Mouse (Mus musculus) G1E (cell line): ENCODE data around the gene Dnaaf3. TPM values are rescaled to one million over a fixed set of nuclear protein-coding genes. Genes with fewer than 3 reads are reported as not detected.

Experiments
- ATAC-seq: 2 replicates; pipeline ENCODE4 v1.8.0; 2016; ENCODE audit warnings: mild to moderate bottlenecking; ENCODE audit not compliant: insufficient number of reproducible peaks, poor library complexity, low FRiP score, severe bottlenecking; ENCODE audit errors: extremely low read depth
- DNase-seq: peaks from one replicate; pipeline ENCODE4 v3.0.0; 2012; ENCODE audit warnings: low spot score
- H3K27me3 ChIP-seq: 2 replicates; pipeline ENCODE4 v1.6.1; 2012; ENCODE audit warnings: mild to moderate bottlenecking, low read length, inconsistent platforms; ENCODE audit not compliant: insufficient read depth
- H3K36me3 ChIP-seq: replicated peaks from 2 replicates; pipeline ENCODE3; 2012; ENCODE audit warnings: mild to moderate bottlenecking, inconsistent platforms
- H3K4me1 ChIP-seq: 2 replicates; pipeline ENCODE4 v1.6.1; 2012; ENCODE audit warnings: low read depth, low read length, inconsistent platforms, mixed read lengths; ENCODE audit not compliant: insufficient read depth
- H3K4me3 ChIP-seq: 2 replicates; pipeline ENCODE4 v1.5.1; 2012; ENCODE audit warnings: low read depth, mild to moderate bottlenecking, inconsistent platforms, low read length, moderate library complexity, mixed read lengths
- H3K9me3 ChIP-seq: replicated peaks from 2 replicates; pipeline ENCODE4 v1.6.1; 2012; ENCODE audit warnings: inconsistent platforms
- CTCF ChIP-seq: IDR thresholded peaks from 2 replicates; pipeline ENCODE4 v1.5.1; 2012; ENCODE audit warnings: low read depth, low read length, inconsistent platforms, mixed read lengths
- GATA1 ChIP-seq: IDR thresholded peaks from 2 replicates; pipeline ENCODE4 v1.6.1; 2012; ENCODE audit warnings: borderline replicate concordance, low read length, inconsistent platforms, mixed read lengths
- GATA2 ChIP-seq: IDR thresholded peaks from 2 replicates; pipeline ENCODE4 v1.6.1; 2012; ENCODE audit warnings: low read depth, low read length, inconsistent platforms, borderline replicate concordance
- POLR2AphosphoS5 ChIP-seq: IDR thresholded peaks from 2 replicates; pipeline ENCODE4 v1.6.1; 2012; ENCODE audit warnings: low read depth, low read length, inconsistent platforms; ENCODE audit not compliant: insufficient replicate concordance
- TAL1 ChIP-seq: conservative IDR thresholded peaks from 2 replicates; pipeline ENCODE4 v1.6.1; 2012; ENCODE audit warnings: low read depth, low read length, inconsistent platforms, mixed read lengths
- polyA plus RNA-seq: library from polyadenylated mRNA; stranded (reverse); fragments of >175 nt; gene quantifications from 2 replicates; pipeline ENCODE4 v1.2.3, GENCODE M21; 2012
- total RNA-seq, 2 experiments: library from RNA; stranded (forward) in 1 of 2; stranded (reverse) in 1 of 2; fragments of 200-1000 nt in 1 of 2; fragments of >200 nt in 1 of 2; fragmentation: Nextera tagmentation in 1 of 2; gene quantifications; 2 replicates each; pipeline ENCODE4 v1.2.3; 2014 to 2017

Dnaaf3 gene
- total and polyA plus RNA-seq, 3 experiments, result not detected

DNA sequence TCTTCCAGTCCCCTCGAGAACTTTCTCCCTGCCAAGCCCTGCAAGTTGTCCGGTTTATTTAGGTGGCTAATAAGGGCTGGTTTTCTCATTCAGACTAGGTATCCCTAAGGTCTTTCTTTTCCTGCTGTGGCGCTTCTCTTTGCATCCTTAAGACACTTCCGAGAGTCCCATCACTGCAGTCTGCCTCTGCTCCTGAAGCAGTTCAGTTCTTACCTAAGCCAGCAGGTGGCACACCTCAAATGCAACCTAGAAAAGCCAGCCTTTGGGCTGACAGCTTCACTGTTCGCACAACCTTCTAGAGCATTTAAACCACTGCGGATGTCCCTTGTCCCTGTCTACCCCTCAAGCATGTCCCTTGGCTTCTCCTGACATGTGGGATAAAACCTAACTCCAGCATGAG is 52.6 kb downstream of the Dnaaf3 start:
- no peak for TF ChIP-seq POLR2AphosphoS5
- TF ChIP-seq CTCF, result peak; percentile 23; the same call in 1 of the 2 replicates
- TF ChIP-seq TAL1, result no peak
- TF ChIP-seq GATA2, result no peak
- TF ChIP-seq GATA1, result no peak
- H3K9me3 ChIP-seq, result no peaks in the 10 kb centered on the region
- DNase-seq (peak; percentile 36), ATAC-seq (peak; percentile 40; the same call in 1 of the 2 replicates)
- H3K27me3 ChIP-seq, result peaks cover 22% of the 10 kb centered on the region
- peaks cover 51% of the 10 kb centered on the region for H3K36me3 ChIP-seq
- H3K4me1 ChIP-seq, result peaks cover 13% of the 10 kb centered on the region
- no peak overlapping the region for H3K4me3 ChIP-seq

- H3K4me1 ChIP-seq, result peaks cover 13% of the 10 kb centered on the region
- H3K9me3 ChIP-seq, result no peaks in the 10 kb centered on the region
- TF ChIP-seq TAL1 (no peak), GATA2 (no peak), CTCF (no peak), POLR2AphosphoS5 (no peak), GATA1 (no peak)
- no peak for ATAC-seq
- H3K27me3 ChIP-seq, result peaks cover 24% of the 10 kb centered on the region
- DNase-seq, result no peak
- peak overlapping the region; percentile 10; the same call in 1 of the 2 replicates for H3K4me3 ChIP-seq
- peaks cover 43% of the 10 kb centered on the region for H3K36me3 ChIP-seq
Observed at GRCm38 (mm10) chr7:4478796-4479291, 53.4 kb downstream of the Dnaaf3 start.

DNA sequence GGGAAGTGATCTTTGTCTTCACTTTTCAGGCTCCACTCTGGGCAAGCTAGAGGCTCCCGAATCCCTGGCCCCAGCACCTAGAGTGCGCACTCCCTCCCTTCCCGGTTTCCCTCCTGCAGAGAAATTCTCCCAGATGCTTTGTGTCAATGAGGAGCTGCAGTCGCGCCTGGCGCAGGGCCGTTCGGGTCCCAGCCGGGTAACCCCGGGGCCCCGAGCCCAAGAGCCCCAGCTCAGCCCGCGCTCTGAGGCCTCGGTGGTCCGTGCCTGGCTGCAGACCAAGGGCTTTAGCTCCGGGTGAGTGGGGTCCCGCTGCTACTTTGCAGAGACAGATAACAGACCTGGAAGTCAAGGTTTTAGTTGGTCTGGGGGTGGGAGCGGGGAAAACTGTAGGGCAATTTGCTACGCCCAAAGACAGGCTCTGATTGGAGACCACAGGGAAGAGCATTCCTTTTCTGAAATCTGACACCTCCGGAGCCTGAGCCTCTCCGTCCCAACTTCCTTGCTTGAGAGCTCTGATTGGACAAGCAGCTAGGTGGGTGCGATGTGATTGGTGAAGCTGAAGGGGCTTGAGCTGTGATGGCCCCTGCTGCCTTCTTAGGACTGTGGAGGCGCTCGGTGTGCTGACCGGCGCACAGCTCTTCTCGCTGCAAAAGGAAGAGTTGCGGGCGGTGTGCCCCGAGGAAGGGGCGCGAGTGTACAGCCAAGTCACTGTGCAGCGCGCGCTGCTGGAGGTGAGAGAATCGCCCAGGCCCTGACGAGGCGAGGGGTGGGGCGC is 54.0 kb downstream of the Dnaaf3 start:
- DNase-seq, result no peak
- H3K27me3 ChIP-seq, result peaks cover 25% of the 10 kb centered on the region
- peaks cover 36% of the 10 kb centered on the region for H3K36me3 ChIP-seq
- TF ChIP-seq POLR2AphosphoS5 (no peak), TAL1 (no peak), GATA2 (no peak), CTCF (no peak), GATA1 (no peak)
- peak overlapping the region; percentile 10; the same call in 1 of the 2 replicates for H3K4me3 ChIP-seq
- ATAC-seq, result no peak; the same call in 1 of the 2 replicates
- peaks cover 13% of the 10 kb centered on the region for H3K4me1 ChIP-seq
- no peaks in the 10 kb centered on the region for H3K9me3 ChIP-seq

GRCm38 (mm10) chr7:4473940-4474339 is 58.3 kb downstream of the Dnaaf3 start:
- TF ChIP-seq GATA1 (no peak), GATA2 (no peak), TAL1 (no peak), POLR2AphosphoS5 (no peak), CTCF (no peak)
- ATAC-seq (no peak), DNase-seq (no peak)
- Histone ChIP-seq H3K27me3 (peaks cover 34% of the 10 kb centered on the region), H3K9me3 (no peaks in the 10 kb centered on the region), H3K4me3 (no peak overlapping the region), H3K36me3 (no peaks in the 10 kb centered on the region), H3K4me1 (peaks cover 12% of the 10 kb centered on the region)

Other genes with a start within 250 kb of the Dnaaf3 start
- gene Ncr1, start 194.7 kb downstream of the Dnaaf3 start, total RNA-seq (2014; fragmentation: Nextera tagmentation), result not detected in 2 replicates
- 0.05 TPM in 1 of 2 replicates, not detected in the other for gene Ncr1, start 194.7 kb downstream of the Dnaaf3 start, total RNA-seq (2017)
- gene Ncr1, start 194.7 kb downstream of the Dnaaf3 start, polyA plus RNA-seq, result not detected in 2 replicates
- 3.1 and 11.8 TPM in 2 replicates for gene Gp6, start 134.7 kb downstream of the Dnaaf3 start, total RNA-seq (2014; fragmentation: Nextera tagmentation)
- 0.29 and 0.44 TPM in 2 replicates for gene Gp6, start 134.7 kb downstream of the Dnaaf3 start, total RNA-seq (2017)
- gene Gp6, start 134.7 kb downstream of the Dnaaf3 start, polyA plus RNA-seq, result 0.05 and 0.11 TPM in 2 replicates
- 9.0 and 12.3 TPM in 2 replicates for gene Rdh13, start 86.8 kb downstream of the Dnaaf3 start, total RNA-seq (2014; fragmentation: Nextera tagmentation)
- 14.3 and 16.7 TPM in 2 replicates for gene Rdh13, start 86.8 kb downstream of the Dnaaf3 start, total RNA-seq (2017)
- gene Rdh13, start 86.8 kb downstream of the Dnaaf3 start, polyA plus RNA-seq, result 5.2 and 5.4 TPM in 2 replicates
- not detected in 2 replicates for gene Eps8l1, start 71.8 kb downstream of the Dnaaf3 start, total RNA-seq (2014; fragmentation: Nextera tagmentation)
- 0.11 TPM in 1 of 2 replicates, not detected in the other for gene Eps8l1, start 71.8 kb downstream of the Dnaaf3 start, total RNA-seq (2017)
- gene Eps8l1, start 71.8 kb downstream of the Dnaaf3 start, polyA plus RNA-seq, result not detected in 2 replicates
- gene Ppp1r12c, start 30.8 kb downstream of the Dnaaf3 start, total RNA-seq (2014; fragmentation: Nextera tagmentation), result 91.9 and 100 TPM in 2 replicates
- 91.1 and 99.8 TPM in 2 replicates for gene Ppp1r12c, start 30.8 kb downstream of the Dnaaf3 start, total RNA-seq (2017)
- gene Ppp1r12c, start 30.8 kb downstream of the Dnaaf3 start, polyA plus RNA-seq, result 135 and 173 TPM in 2 replicates
- not detected in 2 replicates for gene Tnnt1, start 16.1 kb downstream of the Dnaaf3 start, total RNA-seq (2014; fragmentation: Nextera tagmentation)
- gene Tnnt1, start 16.1 kb downstream of the Dnaaf3 start, total RNA-seq (2017), result 0.17 TPM in 1 of 2 replicates, not detected in the other
- 0.22 and 0.35 TPM in 2 replicates for gene Tnnt1, start 16.1 kb downstream of the Dnaaf3 start, polyA plus RNA-seq
- gene Tnni3, start 8.2 kb downstream of the Dnaaf3 start, total RNA-seq (2014; fragmentation: Nextera tagmentation), result not detected in 2 replicates
- 0.41 TPM in 1 of 2 replicates, not detected in the other for gene Tnni3, start 8.2 kb downstream of the Dnaaf3 start, total RNA-seq (2017)
- gene Tnni3, start 8.2 kb downstream of the Dnaaf3 start, polyA plus RNA-seq, result 0.15 TPM in 1 of 2 replicates, not detected in the other
- not detected in 2 replicates for gene Syt5, start 15.1 kb upstream of the Dnaaf3 start, total RNA-seq (2014; fragmentation: Nextera tagmentation)
- not detected in 2 replicates for gene Syt5, start 15.1 kb upstream of the Dnaaf3 start, total RNA-seq (2017)
- not detected in 2 replicates for gene Syt5, start 15.1 kb upstream of the Dnaaf3 start, polyA plus RNA-seq
- not detected in 2 replicates for gene Ptprh, start 71.6 kb upstream of the Dnaaf3 start, total RNA-seq (2014; fragmentation: Nextera tagmentation)
- 0.05 and 0.06 TPM in 2 replicates for gene Ptprh, start 71.6 kb upstream of the Dnaaf3 start, total RNA-seq (2017)
- gene Ptprh, start 71.6 kb upstream of the Dnaaf3 start, polyA plus RNA-seq, result not detected in 2 replicates
- 10.3 and 40.0 TPM in 2 replicates for gene Tmem86b, start 99.0 kb upstream of the Dnaaf3 start, total RNA-seq (2014; fragmentation: Nextera tagmentation)
- 9.3 and 10.4 TPM in 2 replicates for gene Tmem86b, start 99.0 kb upstream of the Dnaaf3 start, total RNA-seq (2017)
- gene Tmem86b, start 99.0 kb upstream of the Dnaaf3 start, polyA plus RNA-seq, result 3.8 and 4.8 TPM in 2 replicates
- gene Ppp6r1, start 126.6 kb upstream of the Dnaaf3 start, total RNA-seq (2014; fragmentation: Nextera tagmentation), result 97.4 and 108 TPM in 2 replicates
- 90.5 and 90.7 TPM in 2 replicates for gene Ppp6r1, start 126.6 kb upstream of the Dnaaf3 start, total RNA-seq (2017)
- gene Ppp6r1, start 126.6 kb upstream of the Dnaaf3 start, polyA plus RNA-seq, result 208 and 223 TPM in 2 replicates
- 55.3 and 67.8 TPM in 2 replicates for gene Hspbp1, start 152.6 kb upstream of the Dnaaf3 start, total RNA-seq (2014; fragmentation: Nextera tagmentation)
- 26.5 and 30.6 TPM in 2 replicates for gene Hspbp1, start 152.6 kb upstream of the Dnaaf3 start, total RNA-seq (2017)
- gene Hspbp1, start 152.6 kb upstream of the Dnaaf3 start, polyA plus RNA-seq, result 124 and 152 TPM in 2 replicates
- not detected in 2 replicates for gene Brsk1, start 158.2 kb upstream of the Dnaaf3 start, total RNA-seq (2014; fragmentation: Nextera tagmentation)
- gene Brsk1, start 158.2 kb upstream of the Dnaaf3 start, total RNA-seq (2017), result 0.44 TPM in 1 of 2 replicates, not detected in the other
- not detected in 2 replicates for gene Brsk1, start 158.2 kb upstream of the Dnaaf3 start, polyA plus RNA-seq
- gene Tmem150b, start 192.8 kb upstream of the Dnaaf3 start, total RNA-seq (2014; fragmentation: Nextera tagmentation), result 1.1 and 1.7 TPM in 2 replicates
- gene Tmem150b, start 192.8 kb upstream of the Dnaaf3 start, total RNA-seq (2017), result 1.2 and 1.7 TPM in 2 replicates
- 0.11 and 0.21 TPM in 2 replicates for gene Tmem150b, start 192.8 kb upstream of the Dnaaf3 start, polyA plus RNA-seq
- 79.7 and 108 TPM in 2 replicates for gene Kmt5c, start 207.7 kb upstream of the Dnaaf3 start, total RNA-seq (2014; fragmentation: Nextera tagmentation)
- 34.8 and 39.0 TPM in 2 replicates for gene Kmt5c, start 207.7 kb upstream of the Dnaaf3 start, total RNA-seq (2017)
- 232 and 325 TPM in 2 replicates for gene Kmt5c, start 207.7 kb upstream of the Dnaaf3 start, polyA plus RNA-seq
- gene Cox6b2, start 220.6 kb upstream of the Dnaaf3 start, total RNA-seq (2014; fragmentation: Nextera tagmentation), result 4.2 and 5.3 TPM in 2 replicates
- gene Cox6b2, start 220.6 kb upstream of the Dnaaf3 start, total RNA-seq (2017), result 1.0 and 2.0 TPM in 2 replicates
- 7.8 and 8.0 TPM in 2 replicates for gene Cox6b2, start 220.6 kb upstream of the Dnaaf3 start, polyA plus RNA-seq
- not detected in 2 replicates for gene Fam71e2, start 238.8 kb upstream of the Dnaaf3 start, total RNA-seq (2014; fragmentation: Nextera tagmentation)
- 0.05 and 0.06 TPM in 2 replicates for gene Fam71e2, start 238.8 kb upstream of the Dnaaf3 start, total RNA-seq (2017)
- not detected in 2 replicates for gene Fam71e2, start 238.8 kb upstream of the Dnaaf3 start, polyA plus RNA-seq